Mouse (Mus musculus): ENCODE results near the gene Rps15.

GRCm38 (mm10) chr10:80258752-80259462 lies 33.3 kb upstream of the Rps15 start:
- TF ChIP-seq CTCF (IDR thresholded peaks at IDR 0.05; ENCODE audit: low read depth, low read length), result no peak
- no peak for TF ChIP-seq POLR2A (IDR thresholded peaks at IDR 0.05; ENCODE audit: borderline replicate concordance, low read depth, low read length)
